Mouse (Mus musculus): ENCODE measurements around the gene Castor1. TPM values are rescaled to one million over a fixed set of nuclear protein-coding genes. Genes with fewer than 3 reads are reported as not detected.

Castor1 gene
- total RNA-seq, 2 experiments from 2014 or later = 1.8 to 2.9 TPM

DNA sequence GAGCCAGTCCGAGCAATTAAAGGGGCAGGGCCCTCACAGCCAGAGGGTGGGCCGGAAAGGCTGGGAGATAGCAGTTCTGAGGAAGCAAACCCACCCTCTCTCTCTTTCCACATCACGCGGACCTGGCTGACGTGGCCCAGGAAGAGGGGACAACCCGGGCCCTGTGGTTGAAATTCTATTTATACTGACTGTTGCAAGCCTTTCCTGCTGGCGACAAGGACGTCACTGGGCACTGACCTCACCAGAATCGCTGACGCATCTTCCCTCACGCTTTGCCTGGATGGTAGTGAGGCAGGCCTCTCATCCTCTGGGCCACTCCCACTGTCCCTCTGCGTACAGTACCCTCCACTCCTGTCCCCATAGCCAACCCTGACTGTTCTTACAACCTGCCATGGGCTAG lies 14.6 kb downstream of the Castor1 start:
- no peak for DNase-seq (ENCODE audit: low spot score)

DNA sequence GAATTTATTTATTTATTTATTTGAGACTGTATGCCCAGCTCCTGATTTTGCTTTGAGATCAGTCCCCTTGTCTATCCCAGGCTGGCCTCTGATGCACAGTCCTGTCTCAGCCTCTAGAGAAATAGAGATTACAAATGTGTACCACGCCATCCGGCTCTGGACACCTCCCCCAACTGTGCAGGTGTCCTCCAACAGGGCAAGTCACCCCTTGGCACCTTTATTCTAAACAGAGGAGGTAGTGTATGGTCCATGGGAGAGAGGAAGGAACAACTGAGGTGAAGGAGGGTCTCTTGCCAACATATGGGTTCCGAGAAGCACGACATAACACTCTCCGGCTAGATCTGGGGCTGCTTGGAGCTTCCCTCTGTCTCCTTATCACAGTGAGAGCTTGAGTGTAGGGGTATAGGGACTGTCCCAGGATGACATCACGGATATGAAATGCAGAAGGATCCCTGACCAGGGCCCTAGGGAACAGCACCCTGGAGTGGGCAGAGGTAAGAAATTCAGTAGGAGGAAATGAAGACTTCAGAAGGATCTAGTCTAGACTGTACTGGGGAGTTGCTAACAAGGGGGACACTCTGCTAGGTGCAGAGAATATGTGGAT lies 17.1 kb downstream of the Castor1 start:
- DNase-seq (ENCODE audit: low spot score) = no peak

DNA sequence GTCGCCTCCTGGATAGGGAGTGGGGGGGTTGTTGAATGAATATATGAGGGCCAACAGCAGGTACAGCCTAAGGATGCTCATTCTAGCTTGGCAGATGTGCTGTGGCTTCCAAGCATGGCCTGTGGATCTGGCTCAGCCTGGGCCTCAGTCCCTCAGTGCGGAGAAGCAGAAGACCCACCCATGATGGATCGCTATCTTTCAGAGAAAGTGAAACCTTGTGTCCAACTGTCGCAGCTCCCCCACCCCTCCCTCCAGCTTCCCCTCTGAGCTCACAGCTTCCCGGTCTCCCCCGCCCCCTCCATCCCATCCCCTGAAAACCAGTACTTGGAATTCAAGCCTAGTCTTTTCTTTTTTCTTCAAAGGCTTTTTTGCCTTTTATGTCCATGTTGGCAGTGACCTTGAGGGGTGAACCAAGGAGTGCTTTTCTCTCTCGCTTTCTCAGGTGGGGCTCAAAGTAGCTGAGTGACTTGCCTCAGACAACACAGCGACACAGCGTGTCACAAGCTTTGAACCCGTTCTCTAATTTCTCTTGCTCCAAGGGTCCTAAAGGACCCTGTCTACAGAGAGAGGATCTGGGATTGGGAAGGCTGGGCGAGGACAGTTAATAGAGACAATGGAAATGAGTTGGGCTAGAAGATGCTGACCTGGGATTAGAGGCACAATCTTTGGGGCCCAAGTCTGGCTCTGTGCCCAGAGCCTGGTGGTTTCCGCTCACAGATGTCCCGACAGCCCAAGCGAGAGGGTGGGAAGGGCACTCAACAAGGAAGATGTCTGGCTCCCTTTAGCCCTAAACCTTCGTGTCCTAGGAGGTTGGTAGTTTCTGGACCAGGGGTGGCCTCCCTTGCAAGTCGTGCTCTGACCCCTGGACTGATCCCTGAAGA lies 17.9 kb downstream of the Castor1 start, which contains the start of gene Osm:
Osm (plus strand) TSS at position 756 of the 881 bp plus-strand sequence.
- DNase-seq (ENCODE audit: low spot score) = no peak

DNA sequence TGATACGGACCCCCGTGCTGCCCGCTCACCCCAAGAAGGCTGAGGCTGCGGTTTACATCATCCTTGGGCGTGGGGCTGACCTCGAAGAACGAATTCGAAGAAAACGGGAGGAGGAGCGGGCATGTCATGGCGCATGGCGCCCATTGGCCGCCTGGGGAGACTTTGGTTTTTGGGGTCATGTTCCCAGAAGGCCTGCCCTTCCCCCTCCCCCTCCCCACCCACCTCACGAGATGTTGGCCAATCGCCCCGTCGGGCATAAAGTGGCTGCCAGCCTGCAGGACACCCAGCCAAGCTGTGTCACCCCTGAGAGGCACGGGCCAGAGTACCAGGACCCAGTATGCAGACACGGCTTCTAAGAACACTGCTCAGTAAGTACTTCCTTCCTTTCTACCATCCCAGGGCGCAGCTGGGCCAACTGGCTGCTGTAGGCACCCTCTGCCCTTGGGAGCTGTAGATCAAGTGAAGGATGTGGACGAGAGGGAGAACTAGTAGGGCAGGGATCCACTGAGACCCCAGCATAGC lies 18.6 kb downstream of the Castor1 start:
- no peak for DNase-seq (ENCODE audit: low spot score)

DNA sequence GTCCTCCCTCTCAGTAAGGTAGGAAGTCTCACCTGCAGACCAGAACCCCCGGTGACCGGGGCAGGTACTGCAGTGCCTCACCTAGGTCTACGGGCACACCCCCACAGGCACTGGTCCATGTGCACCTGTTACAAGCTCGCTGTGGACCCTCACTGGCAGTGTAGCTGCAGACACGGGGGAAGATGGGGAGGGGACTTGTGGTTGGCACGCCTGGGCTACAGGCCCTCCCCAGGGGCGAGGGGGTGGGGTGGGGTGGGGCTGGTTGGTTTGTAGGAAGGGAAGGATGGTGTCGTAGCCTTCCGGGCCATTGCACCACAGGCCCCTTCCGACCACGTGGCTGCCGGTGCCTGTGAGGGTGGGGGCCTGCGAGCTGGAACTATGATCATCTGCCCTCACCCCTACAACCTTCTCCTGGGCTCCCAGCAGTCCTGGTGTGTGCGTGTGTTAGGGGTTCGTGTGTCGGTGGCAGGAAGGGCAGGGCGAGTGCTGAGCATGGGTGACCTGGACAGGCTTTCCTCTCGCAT lies 19.4 kb downstream of the Castor1 start:
- no peak for DNase-seq (ENCODE audit: low spot score)

DNA sequence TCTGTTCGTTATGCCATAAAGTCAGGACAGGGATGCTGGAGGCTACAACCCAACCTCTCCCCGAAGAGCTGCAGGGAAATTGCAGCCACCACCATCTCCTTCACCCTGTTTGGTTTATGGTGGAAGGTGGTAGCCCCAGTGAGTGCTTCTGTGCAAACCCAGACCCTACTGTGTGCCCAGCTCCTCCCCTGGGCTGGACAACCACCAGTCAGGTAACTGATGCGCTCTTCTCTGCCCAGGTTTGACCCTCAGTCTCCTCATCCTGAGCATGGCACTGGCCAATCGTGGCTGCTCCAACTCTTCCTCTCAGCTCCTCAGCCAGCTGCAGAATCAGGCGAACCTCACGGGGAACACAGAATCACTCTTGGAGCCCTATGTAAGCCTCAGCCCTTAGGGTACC lies 20.1 kb downstream of the Castor1 start:
- no peak for DNase-seq (ENCODE audit: low spot score)

DNA sequence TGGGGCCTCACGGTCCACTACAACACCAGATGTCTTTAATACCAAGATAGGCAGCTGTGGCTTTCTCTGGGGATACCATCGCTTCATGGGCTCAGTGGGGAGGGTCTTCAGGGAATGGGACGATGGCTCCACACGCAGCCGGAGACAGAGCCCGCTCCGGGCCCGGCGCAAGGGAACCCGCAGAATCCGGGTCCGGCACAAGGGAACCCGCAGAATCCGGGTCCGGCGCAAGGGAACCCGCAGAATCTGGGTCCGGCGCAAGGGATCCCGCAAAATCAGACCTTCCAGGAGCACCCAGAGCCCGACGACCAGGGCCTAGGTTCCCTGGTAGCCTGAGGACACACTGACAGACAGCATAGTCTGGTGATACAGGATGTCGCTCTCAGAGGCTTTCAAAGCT lies 21.7 kb downstream of the Castor1 start:
- no peak for DNase-seq (ENCODE audit: low spot score)

DNA sequence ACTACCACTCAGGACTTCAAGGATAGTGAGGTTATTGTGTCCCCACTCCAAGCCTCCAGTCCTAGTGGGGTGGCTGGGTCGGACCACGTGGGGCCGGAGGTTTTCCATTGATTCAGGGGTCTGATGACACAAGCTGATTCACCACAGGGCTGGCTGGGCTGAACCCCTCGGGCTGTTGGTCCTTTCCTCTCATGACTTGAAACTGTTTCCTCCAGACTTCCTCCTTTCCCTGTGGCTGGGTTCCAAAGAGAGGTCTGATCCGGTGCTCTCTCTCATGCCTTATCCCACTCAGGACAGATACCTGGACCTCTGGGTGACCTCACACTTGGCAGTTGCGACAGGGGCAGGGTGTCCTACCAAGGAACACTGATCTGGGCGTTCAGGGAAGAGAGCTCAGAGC lies 22.1 kb downstream of the Castor1 start:
- no peak for DNase-seq (ENCODE audit: low spot score)

DNA sequence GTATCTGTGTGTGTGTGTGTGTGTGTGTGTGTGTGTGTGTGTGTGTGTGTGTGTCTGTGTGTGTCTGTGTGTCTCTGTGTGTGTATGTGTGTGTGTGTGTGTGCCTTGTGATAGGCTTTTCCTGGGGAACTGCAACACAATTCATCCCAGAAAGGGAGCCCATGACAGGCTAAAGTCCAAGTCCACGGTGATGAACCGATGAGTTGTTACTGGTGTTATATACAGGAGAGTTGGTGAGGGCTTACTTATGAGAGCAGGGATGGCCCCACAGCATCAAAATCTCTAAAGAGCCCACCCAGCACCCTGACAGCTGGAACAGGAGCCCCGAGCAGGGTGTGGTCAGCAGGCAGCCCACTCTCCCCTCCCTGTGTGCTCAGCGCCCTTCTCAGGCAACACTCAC lies 23.2 kb downstream of the Castor1 start:
- no peak for DNase-seq (ENCODE audit: low spot score)

DNA sequence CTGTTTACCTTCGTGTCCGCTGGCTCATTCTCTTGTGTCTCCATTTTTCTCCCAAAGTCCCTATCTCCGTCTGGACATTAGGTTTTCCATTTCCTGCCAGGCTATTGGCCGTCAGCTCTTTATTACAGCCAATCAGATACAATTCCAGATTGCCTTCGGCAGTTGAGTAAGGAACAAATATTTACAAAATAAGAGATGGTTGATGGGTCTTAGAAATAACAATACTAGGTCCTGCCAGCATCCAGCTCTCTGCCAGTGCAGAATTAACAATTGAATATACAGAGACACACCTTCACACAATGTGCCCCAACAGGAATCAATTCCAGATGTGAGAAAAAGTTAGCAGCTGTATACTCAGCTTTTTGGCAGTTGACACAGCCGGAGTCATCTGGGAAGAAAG lies 28.1 kb downstream of the Castor1 start:
- DNase-seq (ENCODE audit: low spot score) = no peak

DNA sequence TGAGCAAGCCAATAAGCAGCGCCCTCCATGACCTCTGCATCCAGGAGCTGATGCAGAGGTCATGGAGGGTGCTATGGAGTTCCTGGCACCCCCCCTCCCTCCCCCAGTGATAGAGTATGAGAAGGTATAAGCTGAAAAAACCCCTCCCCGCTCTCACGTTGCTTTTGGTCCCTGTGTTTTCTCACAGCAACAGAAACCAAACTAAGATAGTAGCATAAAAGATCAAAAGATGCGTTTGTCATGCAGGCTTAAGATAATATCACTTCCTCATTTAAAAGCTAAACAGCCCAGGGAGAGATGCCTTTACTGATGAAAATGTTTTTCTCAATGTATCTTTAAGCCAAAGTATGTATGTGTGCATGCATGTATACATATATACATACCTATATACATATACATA lies 28.6 kb downstream of the Castor1 start:
- DNase-seq (ENCODE audit: low spot score) = no peak

DNA sequence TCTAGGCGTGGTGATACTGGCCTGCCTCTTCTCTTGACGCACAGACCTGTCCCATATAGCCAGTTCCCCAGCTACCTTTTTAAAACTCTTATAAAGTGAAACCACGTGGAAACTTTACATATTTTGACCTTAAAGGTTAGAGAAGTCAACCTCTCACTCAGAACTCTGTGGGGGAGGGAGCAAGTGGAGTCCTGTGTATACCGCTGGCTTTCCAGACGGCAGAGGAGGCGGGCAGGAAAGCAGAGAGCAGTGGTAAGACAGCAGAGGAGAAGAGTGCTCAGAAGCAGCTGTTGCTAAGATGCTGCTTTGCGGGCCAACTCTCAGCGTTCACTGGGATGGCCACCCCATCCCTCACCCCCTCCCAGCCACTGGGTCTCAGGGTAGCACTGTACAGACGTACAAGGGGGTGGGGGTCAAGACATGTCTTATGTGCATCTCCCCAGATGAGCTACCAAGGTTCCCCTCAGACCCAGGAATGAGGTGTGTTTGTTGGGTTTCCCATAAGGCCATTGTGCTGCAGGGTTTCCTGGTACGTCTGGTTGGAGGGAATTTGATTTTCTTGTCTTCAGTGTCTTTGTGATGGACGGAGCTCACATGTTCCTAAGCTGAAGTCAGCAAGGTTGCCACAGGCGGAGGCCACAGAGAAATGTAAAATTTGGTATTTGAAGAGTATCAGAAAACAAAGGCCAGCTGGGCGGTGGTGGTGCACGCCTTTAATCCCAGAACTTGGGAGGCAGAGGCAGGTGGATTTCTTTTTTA lies 29.4 kb downstream of the Castor1 start:
- no peak for DNase-seq (ENCODE audit: low spot score)

DNA sequence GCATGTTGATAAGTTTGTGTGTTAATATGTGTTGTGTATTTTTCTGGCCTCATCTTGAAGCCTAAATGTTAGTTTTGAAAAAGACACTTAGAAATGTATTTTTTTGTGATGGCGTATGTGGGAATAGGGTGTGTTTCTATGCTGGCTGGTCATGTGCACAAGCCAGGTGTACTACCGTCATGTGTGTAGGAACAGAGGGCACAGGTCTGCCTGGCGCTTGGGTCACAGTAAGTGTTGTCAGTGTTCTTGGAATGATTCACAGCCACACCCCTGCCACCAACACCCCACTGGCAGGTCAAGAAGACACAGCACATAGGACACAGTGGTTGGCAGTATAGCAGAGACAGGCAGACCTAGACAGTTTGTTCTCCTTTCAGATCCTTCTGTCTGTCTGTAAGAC lies 31.1 kb downstream of the Castor1 start:
- DNase-seq (ENCODE audit: low spot score) = no peak

DNA sequence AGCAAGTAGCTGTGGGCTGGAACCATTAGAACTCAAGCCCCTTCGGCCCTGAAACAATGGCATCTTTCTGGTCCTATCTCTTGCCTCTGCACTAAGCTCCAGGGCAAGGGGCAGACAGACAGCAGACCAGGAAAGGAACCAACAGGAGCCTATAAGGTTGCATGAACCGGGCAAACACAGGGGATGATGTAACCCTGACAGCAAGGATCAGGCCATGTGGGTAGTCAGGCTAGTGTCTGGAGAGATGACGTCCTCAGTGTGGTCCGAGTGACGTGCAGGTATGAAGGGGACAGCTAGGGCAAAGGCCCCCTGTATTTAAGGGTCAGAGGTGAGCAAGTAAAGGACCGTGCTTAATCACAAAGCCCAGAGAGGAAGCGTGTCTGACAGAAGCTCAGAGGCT lies 32.3 kb downstream of the Castor1 start:
- DNase-seq (ENCODE audit: low spot score) = no peak

DNA sequence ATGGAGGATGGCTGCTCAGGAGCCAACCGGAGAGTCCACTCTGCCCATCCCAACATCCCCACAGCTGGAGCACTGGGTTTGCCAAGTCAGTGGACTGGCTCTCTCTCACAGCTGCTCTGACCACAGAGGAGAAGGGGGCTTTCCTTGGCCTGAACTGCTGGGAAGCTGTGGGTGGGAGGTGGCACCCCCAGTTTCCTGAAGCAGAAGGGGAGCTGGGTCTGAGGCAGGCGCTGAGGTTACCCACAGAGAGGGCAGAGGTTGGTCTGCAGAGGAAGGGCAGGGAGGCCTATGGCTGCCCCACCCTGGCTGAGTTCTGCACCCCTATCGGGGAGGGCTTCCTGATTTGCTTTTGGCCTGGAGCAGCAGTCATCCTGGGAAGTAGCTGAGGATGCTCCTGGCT lies 33.4 kb downstream of the Castor1 start:
- DNase-seq (ENCODE audit: low spot score) = no peak

DNA sequence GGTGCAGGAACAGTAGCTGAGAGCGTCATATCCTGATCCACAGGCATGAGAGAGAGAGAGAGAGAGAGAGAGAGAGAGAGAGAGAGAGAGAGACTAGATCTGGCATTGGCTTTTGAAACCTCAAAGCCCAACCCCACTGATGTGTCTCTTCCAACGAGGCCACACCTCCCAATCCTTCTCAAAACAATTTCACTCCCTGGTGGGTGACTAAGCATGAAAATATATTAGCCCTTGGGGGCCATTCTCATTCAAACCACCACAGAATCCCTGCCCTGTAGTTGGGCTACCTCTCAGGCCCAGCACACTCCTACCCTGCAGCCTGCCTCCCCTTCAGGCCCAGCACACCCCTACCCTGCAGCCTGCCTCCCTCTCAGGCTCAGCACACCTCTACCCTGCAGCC lies 34.9 kb downstream of the Castor1 start:
- no peak for DNase-seq (ENCODE audit: low spot score)

DNA sequence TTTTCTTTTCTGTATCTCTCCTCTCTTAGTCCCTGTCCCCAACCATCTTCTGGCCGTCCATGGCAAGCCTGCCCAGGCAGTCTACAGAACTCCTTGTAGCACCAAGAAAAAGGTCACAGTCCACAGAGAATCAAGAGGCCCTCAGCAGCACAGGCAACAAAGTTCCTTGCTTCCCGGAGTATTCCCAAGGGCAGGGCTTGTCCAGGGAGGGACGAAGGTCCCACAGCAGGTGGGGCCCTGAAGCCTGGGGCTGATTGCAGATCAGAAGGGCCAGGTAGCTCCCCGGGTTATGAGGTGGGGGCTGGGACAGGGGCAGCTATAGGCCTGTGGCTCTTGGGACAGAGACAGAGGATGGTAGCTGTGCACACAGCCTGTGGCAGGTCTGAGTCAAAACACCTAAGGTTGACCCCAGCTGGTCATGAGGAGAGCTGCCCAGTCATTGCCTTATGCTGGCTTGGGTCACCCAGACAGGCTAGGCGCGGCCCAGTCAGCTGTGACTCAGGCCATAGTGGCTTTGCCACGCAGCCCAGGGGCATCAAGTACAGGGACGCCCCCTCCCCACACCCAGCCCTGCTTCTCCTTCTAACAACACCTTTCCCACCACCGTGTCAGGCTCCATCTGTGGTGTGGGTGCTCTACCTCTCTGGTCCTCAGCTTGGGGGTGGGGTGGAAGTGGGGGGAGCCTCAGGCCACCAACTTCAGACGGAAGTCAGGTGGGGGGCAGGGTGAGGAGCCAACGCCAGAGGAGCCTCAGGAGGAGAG lies 39.0 kb downstream of the Castor1 start, which contains the start of gene Lif:
Lif (plus strand) TSS at position 712 of the 762 bp plus-strand sequence.
- DNase-seq (ENCODE audit: low spot score) = no peak

DNA sequence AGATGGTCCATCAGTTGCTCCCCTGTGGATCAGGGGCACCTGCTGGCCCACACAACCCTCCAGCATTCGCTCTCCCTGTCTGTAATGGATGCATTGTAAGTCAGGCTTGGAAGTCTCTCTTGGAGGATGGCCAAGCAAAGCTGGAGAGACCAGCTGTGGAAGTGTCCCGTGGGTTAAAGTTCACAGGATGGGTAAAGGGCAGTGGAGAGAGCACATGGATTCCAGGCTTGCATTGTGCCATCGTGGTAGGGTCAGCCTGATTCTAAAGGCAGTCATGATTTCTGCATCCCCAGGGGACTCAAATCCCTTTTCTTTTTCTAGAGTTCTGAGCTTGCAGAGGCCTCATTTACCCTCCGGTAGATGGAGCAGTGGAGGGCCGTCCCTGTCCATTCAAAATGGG lies 39.7 kb downstream of the Castor1 start:
- no peak for DNase-seq (ENCODE audit: low spot score)

DNA sequence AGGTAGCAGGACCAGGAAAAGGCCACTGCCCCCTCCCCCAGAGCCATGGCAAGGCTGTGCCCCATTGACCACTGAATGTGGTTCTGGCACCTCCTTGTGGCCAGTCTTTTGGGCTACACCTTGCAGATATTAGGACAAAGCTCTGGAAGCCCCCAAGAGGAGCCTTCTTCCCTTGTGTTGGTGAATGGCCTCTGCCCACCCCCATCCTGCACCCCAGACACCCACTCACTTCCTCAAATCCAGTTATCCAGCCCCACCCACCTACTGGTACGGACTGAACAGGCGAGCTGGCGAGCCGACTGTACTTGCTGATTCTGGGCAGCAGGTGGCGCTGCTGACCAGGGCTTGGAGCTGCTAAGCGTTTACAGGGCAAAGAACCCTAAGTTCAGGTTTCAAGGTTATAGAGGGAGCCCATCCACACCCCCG lies 40.6 kb downstream of the Castor1 start:
- peak; percentile 82 for DNase-seq (ENCODE audit: low spot score)

DNA sequence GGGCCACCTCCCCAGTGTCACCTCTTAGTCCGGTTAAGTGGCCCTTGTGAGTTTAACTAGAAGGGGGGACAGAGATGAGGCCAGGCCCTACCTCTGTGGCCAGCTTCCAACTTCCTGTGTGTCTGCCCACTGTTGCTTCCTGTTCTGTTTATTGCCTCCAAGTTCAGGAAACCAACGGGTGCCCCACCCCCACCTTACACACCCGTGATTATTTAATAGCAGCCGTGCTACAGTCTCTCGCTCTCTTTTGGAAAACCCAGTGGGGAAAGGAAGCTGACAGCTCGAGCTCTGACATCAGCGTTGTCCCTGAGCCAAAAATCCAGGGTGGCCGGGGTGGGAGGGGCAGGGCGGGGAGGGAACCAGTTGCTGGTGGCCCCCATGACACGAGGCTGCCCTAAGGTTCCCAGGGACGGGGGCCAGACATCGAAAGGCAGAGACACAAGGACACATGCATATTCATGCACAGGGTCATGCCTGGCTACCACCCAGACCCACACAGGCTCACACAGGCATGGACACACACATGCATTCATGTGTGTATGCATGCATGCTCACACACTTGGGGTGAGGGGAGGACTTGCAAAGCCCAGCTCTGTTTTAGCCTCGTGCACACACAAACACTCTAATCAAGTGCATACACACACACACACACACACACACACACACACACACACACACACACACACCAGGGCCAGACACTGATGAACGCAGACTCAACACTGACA lies 42.6 kb downstream of the Castor1 start:
- DNase-seq (ENCODE audit: low spot score) = peak; percentile 45

All from gastrocnemius, adult 18-20 months (tissue).